Mouse (Mus musculus) hindbrain, embryonic 16.5 days (tissue): Measurements from ENCODE around the gene Sec16b. TPM values are rescaled to one million over a fixed set of nuclear protein-coding genes. Genes with fewer than 3 reads are reported as not detected.
A peak's percentile ranks its signal among the peaks of the same experiment; 100 is the strongest.

Experiments
- ATAC-seq: fragments of 200-750 bp; cut with Nextera tagmentation; 2 replicates; pipeline ENCODE4 v1.8.0; 2017; ENCODE audit warnings: moderate TSS enrichment, moderate library complexity
- H3K27ac ChIP-seq: fragments of 300-500 bp; sonication (generic); 2 replicates; pipeline ENCODE4 v1.5.1; 2014; ENCODE audit warnings: low read depth, mild to moderate bottlenecking, control low read depth, low read length, moderate library complexity
- H3K27me3 ChIP-seq: fragments of 300-500 bp; sonication (generic); replicated peaks from 2 replicates; pipeline ENCODE4 v1.6.1; 2014; ENCODE audit warnings: low read length; ENCODE audit not compliant: control insufficient read depth, insufficient read depth
- H3K36me3 ChIP-seq: fragments of 300-500 bp; sonication (generic); 2 replicates; pipeline ENCODE4 v1.6.1; 2014; ENCODE audit warnings: mild to moderate bottlenecking, low read length, moderate library complexity, mixed read lengths; ENCODE audit not compliant: control insufficient read depth, insufficient read depth
- H3K4me1 ChIP-seq: fragments of 300-500 bp; sonication (generic); 2 replicates; pipeline ENCODE4 v1.6.1; 2014; ENCODE audit warnings: low read depth, low read length; ENCODE audit not compliant: control insufficient read depth, insufficient read depth
- H3K4me2 ChIP-seq: fragments of 300-500 bp; sonication (generic); 2 replicates; pipeline ENCODE4 v1.6.1; 2014; ENCODE audit warnings: mild to moderate bottlenecking, low read length, control low read depth, moderate library complexity
- H3K4me3 ChIP-seq: fragments of 300-500 bp; sonication (generic); 2 replicates; pipeline ENCODE4 v1.5.1; 2014; ENCODE audit warnings: mild to moderate bottlenecking, low read length, control low read depth, moderate library complexity
- H3K9ac ChIP-seq: fragments of 300-500 bp; sonication (generic); 2 replicates; pipeline ENCODE4 v1.6.1; 2014; ENCODE audit warnings: low read depth, mild to moderate bottlenecking, control low read depth, low read length, moderate library complexity
- H3K9me3 ChIP-seq: fragments of 300-500 bp; sonication (generic); 2 replicates; pipeline ENCODE4 v1.6.1; 2014; ENCODE audit warnings: mild to moderate bottlenecking, low read length, moderate library complexity; ENCODE audit not compliant: control insufficient read depth
- WGBS: fragments of 180-500 bp; shearing (Covaris S2); extraction: QIAGEN DNeasy Blood & Tissue Kit; methylation state at CpG from one replicate; pipeline ENCODE4 v1.1.7; 2014; 5-methylcytosine and 5-hydroxymethylcytosine counted together
- polyA plus RNA-seq: library from polyadenylated mRNA; unstranded; fragments of >200 nt; fragmentation: Nextera tagmentation; extraction: Ambion mirVana; gene quantifications from 2 replicates; pipeline ENCODE4 v1.2.1, GENCODE M21; 2015

Gene Sec16b
- polyA plus RNA-seq: 0.46 and 0.59 TPM in 2 replicates

DNA sequence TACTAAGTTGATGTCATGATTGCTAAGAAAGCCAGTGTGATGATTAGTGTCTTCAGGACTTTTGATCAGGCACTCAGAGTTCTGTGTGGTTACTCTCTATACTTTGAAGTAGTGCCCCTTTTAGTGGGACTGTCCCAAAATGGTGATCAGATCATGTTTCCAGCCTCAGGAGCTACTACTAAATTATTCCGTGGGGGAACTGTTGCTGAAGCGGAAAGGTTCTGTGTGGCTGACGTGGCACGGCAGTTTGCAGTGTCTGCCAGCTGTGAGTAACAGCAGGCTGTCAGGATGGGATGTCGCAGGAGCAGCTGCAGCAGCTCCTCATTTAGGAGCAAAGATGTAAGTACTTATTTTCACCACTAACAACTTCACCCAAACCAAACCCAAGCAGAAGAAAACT lies at the start of gene Sec16b:
Sec16b (plus strand) TSS at position 207 of the 400 bp plus-strand sequence.
- peaks cover 4% of the 10 kb centered on the region; the same call in 1 of the 2 replicates for H3K4me1 ChIP-seq
- ATAC-seq: no peak
- H3K4me2 ChIP-seq: no peak within 1 kb of the TSS
- no peak within 1 kb of the TSS for H3K9ac ChIP-seq
- H3K27me3 ChIP-seq: no peaks in the 10 kb centered on the region
- H3K4me3 ChIP-seq: no peak within 1 kb of the TSS
- no peaks in the 10 kb centered on the region for H3K36me3 ChIP-seq
- H3K27ac ChIP-seq: no peak within 1 kb of the TSS
- 11% methylated on average over 5 of the region's 5 CpGs for WGBS
- no peaks in the 10 kb centered on the region for H3K9me3 ChIP-seq

DNA sequence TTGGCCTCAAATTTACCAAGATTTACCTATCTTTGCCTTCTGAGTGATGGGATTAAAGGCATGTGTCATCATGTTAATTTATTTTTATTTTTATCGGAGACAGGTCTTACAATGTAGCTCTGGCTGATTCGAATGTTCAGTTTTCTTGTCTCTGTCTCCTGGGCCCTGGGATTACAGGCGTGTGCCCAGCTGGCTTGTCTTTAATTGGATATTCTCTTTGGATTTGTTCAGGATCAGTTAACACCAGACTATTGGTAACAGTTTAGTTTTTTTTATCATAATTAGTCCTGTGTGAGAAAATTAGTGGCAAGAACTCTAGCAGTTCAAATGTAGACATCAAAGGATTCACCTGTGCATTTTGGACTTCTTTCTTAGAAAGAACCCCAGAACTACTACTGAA lies 48.7 kb upstream of the Sec16b start:
- no peak overlapping the region for H3K4me3 ChIP-seq
- no peak overlapping the region for H3K4me2 ChIP-seq
- H3K27ac ChIP-seq: no peak overlapping the region
- H3K9ac ChIP-seq: no peak overlapping the region
- ATAC-seq: no peak
- WGBS: 51% methylated on average over 3 of the region's 3 CpGs
- no peaks in the 10 kb centered on the region for H3K36me3 ChIP-seq
- H3K9me3 ChIP-seq: no peaks in the 10 kb centered on the region
- H3K27me3 ChIP-seq: no peaks in the 10 kb centered on the region
- H3K4me1 ChIP-seq: peaks cover 10% of the 10 kb centered on the region

DNA sequence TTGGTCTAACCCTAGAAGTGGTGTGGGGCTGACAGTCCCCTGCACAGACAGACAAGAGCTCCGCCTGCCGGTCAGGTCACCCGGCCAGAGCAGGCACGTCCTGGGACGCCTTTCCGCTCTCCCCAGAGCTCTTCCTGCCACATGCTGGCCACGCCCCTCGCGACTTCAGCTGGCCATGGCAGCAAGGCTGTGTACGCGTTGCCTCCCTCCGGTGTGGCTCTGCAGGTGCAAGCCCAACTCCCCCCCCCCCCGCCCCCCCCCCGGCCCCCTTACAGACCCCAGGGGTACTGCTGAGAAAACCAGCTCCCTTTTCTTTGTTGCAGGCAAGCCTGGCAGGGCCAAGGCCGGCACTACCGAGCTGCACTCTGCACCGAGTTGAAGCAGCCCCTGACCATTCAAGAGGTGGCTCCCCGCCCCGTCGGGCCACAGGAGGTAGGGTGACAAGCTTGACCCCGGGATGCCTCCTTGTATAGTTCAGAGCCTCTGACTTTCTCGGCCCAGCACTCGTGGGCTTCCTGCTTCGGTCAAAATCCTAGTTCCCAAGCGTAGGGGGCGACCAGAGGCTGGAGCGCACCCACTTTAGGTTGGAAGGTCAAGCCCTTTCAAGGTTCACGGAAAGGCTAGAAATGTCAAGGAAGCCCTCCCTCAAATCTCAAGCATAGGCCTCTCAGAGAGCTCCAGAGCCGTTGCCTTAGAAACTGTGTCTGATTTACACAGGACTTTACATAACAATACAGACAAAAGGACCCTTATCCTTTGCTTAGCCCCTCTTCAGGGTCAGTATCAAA lies 47.9 kb upstream of the Sec16b start, which contains the start of gene Cryzl2:
Cryzl2 (plus strand) TSS at position 157 of the 788 bp plus-strand sequence.
- 3% methylated on average over 27 of the region's 29 CpGs for WGBS

DNA sequence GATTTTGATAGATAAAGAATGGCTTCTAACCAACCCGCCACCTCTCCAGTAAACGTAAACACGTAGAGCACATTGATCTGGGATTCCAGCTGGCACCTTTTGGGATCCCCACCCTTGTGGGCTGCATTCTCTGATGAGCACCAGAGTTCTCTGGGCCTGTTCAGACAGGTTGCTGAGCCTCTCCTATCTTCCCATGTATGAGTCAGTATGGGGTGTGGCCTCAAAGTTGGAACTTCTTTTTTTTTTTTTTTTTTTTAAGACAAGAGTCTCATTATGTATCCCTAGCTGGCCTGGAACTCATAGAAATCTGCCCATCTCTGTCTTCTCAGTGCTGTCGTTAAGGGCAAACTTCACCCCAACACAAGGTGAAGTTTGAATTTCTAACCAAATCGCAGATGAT lies 46.6 kb upstream of the Sec16b start:
- Histone ChIP-seq H3K27me3 (no peaks in the 10 kb centered on the region), H3K36me3 (no peaks in the 10 kb centered on the region), H3K4me2 (no peak overlapping the region), H3K9me3 (no peaks in the 10 kb centered on the region), H3K4me3 (no peak overlapping the region), H3K4me1 (peaks cover 7% of the 10 kb centered on the region), H3K27ac (no peak overlapping the region), H3K9ac (no peak overlapping the region)
- no peak for ATAC-seq
- 92% methylated on average over 5 of the region's 5 CpGs for WGBS

More for the DNA sequence above, 47.9 kb upstream of the Sec16b start, which contains the start of gene Cryzl2:
- Histone ChIP-seq H3K4me2 (peak within 1 kb of the TSS; percentile 56), H3K4me3 (peak within 1 kb of the TSS; percentile 30), H3K9ac (peak within 1 kb of the TSS; percentile 47), H3K27ac (peak within 1 kb of the TSS; percentile 8; the same call in 1 of the 2 replicates), H3K4me1 (peaks cover 7% of the 10 kb centered on the region), H3K36me3 (no peaks in the 10 kb centered on the region), H3K27me3 (no peaks in the 10 kb centered on the region), H3K9me3 (no peaks in the 10 kb centered on the region)
- peak; percentile 93 for ATAC-seq

DNA sequence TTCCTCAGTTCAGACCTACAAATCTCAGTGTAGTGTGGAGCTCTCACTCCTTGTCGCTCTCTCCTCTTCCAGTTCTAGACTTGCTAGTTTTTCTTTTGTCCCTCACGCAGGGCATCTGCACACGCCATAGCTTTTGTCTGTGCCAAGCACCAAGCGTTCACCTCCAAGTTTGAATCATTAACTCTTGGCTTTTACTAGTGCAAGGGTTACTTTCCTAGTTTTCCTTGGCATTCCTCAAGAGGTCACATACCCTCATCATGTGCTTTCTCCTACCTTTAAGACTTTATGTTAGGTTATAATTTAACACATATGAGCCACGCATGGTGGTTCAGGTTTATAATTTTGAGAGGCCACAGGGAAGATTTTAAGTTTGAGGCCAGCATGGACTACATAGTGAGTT lies 45.3 kb upstream of the Sec16b start:
- 96% methylated on average over 5 of the region's 5 CpGs for WGBS
- Histone ChIP-seq H3K4me2 (no peak overlapping the region), H3K27me3 (no peaks in the 10 kb centered on the region), H3K9me3 (no peaks in the 10 kb centered on the region), H3K4me3 (no peak overlapping the region), H3K4me1 (peaks cover 7% of the 10 kb centered on the region), H3K27ac (no peak overlapping the region), H3K9ac (no peak overlapping the region), H3K36me3 (no peaks in the 10 kb centered on the region)
- ATAC-seq: no peak

DNA sequence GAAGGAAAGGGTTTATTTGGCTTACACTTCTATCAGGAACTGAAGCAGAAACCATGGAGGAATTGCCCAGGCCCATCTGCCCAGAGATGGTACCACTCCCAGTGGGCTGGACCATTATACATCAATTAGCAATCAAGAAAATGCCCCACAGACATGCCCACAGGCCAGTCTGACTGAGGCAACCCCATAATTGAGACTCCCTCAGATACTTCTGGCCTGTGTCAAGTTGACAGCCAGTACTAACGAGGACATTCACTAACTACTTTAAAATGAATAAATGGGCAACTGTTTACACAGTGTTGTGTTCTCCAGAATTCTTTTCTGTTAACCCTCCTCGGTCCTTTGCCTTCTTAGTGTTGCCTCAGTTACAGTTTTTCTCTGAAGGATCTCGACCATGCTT lies 44.2 kb upstream of the Sec16b start:
- no peak for ATAC-seq
- H3K4me2 ChIP-seq: no peak overlapping the region
- 62% methylated on average over 3 of the region's 3 CpGs for WGBS

DNA sequence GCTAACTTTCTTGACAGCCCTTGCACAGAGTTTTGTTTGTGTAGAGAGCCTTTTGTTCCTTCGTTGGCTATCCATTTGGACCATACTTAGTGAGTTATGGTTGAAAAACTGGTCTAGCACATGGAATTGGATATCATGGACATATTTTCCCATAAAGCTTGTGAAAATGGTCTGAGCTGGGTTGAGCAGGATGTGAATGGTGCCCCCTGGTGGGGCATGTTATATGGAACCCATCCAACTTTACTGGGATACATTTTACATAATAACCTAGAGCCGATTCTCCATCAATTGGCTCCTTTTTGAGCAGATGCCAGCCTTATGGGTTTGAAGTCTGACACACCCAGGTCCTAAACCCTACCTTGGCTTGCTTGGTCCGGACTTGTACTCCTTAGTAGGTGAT lies 41.3 kb upstream of the Sec16b start:
- no peak overlapping the region for H3K4me3 ChIP-seq
- no peak overlapping the region for H3K27ac ChIP-seq
- H3K4me2 ChIP-seq: no peak overlapping the region
- H3K9ac ChIP-seq: no peak overlapping the region
- H3K4me1 ChIP-seq: no peaks in the 10 kb centered on the region
- no peaks in the 10 kb centered on the region for H3K36me3 ChIP-seq
- no peaks in the 10 kb centered on the region for H3K27me3 ChIP-seq
- H3K9me3 ChIP-seq: no peaks in the 10 kb centered on the region
- whole genome bisulfite sequencing: 79% methylated on average over 3 of the region's 3 CpGs
- ATAC-seq: no peak

More for the DNA sequence above, 44.2 kb upstream of the Sec16b start:
- no peak overlapping the region for H3K9ac ChIP-seq
- no peak overlapping the region for H3K4me3 ChIP-seq
- H3K9me3 ChIP-seq: no peaks in the 10 kb centered on the region
- no peaks in the 10 kb centered on the region for H3K36me3 ChIP-seq
- peaks cover 7% of the 10 kb centered on the region for H3K4me1 ChIP-seq
- no peaks in the 10 kb centered on the region for H3K27me3 ChIP-seq
- no peak overlapping the region for H3K27ac ChIP-seq

DNA sequence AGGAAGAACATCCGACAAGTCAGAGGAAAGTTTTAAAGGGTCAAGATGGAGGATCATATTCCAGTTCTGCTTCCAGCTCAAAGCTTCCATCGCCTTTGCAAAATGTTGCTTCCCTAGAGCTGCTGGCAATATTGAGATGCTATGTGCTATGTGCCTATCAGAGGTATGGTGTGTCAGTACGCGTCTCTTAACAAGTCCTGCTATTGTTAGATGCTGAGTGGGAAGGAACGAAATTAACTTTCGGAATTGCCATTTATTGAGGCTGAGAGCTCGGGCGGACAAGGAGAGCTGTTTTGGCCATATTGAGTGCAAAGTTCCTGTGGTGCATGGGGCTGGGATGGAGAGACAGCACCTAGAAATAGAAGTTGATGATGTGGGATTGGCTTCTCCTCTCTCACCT lies 38.7 kb upstream of the Sec16b start:
- no peaks in the 10 kb centered on the region for H3K36me3 ChIP-seq
- 94% methylated on average over 8 of the region's 8 CpGs for WGBS
- no peak for ATAC-seq
- no peak overlapping the region for H3K4me3 ChIP-seq
- no peaks in the 10 kb centered on the region for H3K9me3 ChIP-seq
- H3K4me1 ChIP-seq: no peaks in the 10 kb centered on the region
- H3K9ac ChIP-seq: no peak overlapping the region
- no peaks in the 10 kb centered on the region for H3K27me3 ChIP-seq
- H3K4me2 ChIP-seq: no peak overlapping the region
- no peak overlapping the region for H3K27ac ChIP-seq

DNA sequence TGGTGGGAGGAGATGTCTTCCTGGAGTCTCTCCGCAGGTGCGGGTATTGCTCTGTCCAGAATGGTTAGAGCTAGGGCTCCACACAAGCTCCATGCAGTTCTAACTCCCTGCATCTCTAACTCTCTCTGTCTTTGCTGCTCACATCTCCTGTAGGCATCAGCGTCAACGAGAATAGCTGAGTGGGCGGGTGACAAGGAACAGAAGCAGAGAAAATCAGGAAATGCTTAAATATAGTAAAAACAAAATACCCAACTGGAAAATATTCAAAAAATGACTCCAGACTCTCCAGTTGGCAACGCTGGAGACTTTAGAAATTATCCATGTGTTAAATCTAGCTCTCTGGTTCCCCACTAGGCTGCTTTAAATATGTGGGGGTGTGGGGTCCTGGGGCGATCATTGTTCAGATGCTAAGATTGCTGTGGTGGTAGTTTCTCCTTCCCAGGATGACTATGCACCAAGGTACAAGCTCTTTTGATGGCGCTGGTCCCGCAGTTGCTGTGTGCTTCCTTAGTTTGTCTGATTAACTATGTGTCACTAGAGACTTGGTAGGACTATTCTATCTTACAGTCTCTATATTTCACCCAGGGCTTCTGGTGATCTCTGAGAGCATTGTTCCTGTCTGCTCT lies 35.7 kb upstream of the Sec16b start:
- 92% methylated on average over 9 of the region's 9 CpGs for WGBS
- Histone ChIP-seq H3K27me3 (no peaks in the 10 kb centered on the region), H3K27ac (no peak overlapping the region), H3K36me3 (no peaks in the 10 kb centered on the region), H3K4me3 (no peak overlapping the region), H3K9ac (no peak overlapping the region), H3K4me2 (no peak overlapping the region), H3K9me3 (no peaks in the 10 kb centered on the region), H3K4me1 (no peaks in the 10 kb centered on the region)
- ATAC-seq: no peak
